8 mouse cellular contexts compared by ENCODE assay signal in genomic region chr2:3423841-3424578, GRCm38 (mm10). TPM values are rescaled to one million over a fixed set of nuclear protein-coding genes. Genes with fewer than 3 reads are reported as not detected.
A peak's percentile ranks its signal among the peaks of the same experiment; 100 is the strongest.
DNase-seq lines count a peak whose midpoint lies in the region; ATAC-seq lines count a peak whose summit lies in the region.

TSS of gene Dclre1c (plus strand) at chr2:3424131.

- H3K27me3 ChIP-seq in heart, embryonic 13.5 days (replicated peaks) = no peaks in the 10 kb centered on the region; the same call in 1 of the 2 replicates
- H3K27me3 ChIP-seq in liver, embryonic 12.5 days (replicated peaks) = no peaks in the 10 kb centered on the region
- no peaks in the 10 kb centered on the region for H3K27me3 ChIP-seq in stomach, embryonic 15.5 days (replicated peaks)

- peak within 1 kb of the TSS; percentile 99 for H3K4me2 ChIP-seq in heart, embryonic 13.5 days
- peak within 1 kb of the TSS; percentile 79 for H3K4me2 ChIP-seq in liver, embryonic 12.5 days
- peak within 1 kb of the TSS; percentile 94 for H3K4me2 ChIP-seq in stomach, embryonic 15.5 days

- no peaks in the 10 kb centered on the region for H3K9me3 ChIP-seq in heart, embryonic 13.5 days
- no peaks in the 10 kb centered on the region for H3K9me3 ChIP-seq in liver, embryonic 12.5 days (replicated peaks)
- no peaks in the 10 kb centered on the region for H3K9me3 ChIP-seq in stomach, embryonic 15.5 days

- DNase-seq in CD4-positive helper T cell, adult 2 months (ENCODE audit: low read depth, low spot score) = peak; percentile 95
- peak; percentile 79 for DNase-seq in brain, embryonic 18.5 days (ENCODE audit: low read depth, low spot score)
- peak; percentile 91 for DNase-seq in kidney, postnatal 10 days
- peak; percentile 93 for DNase-seq in natural killer cell, adult 2 months (ENCODE audit: low spot score in 2 of 2)

- peak within 1 kb of the TSS; percentile 83 for H3K9ac ChIP-seq in heart, embryonic 13.5 days
- peak within 1 kb of the TSS; percentile 85 for H3K9ac ChIP-seq in liver, embryonic 12.5 days
- peak within 1 kb of the TSS; percentile 37 for H3K9ac ChIP-seq in stomach, embryonic 15.5 days

- peaks cover 16% of the 10 kb centered on the region for H3K4me1 ChIP-seq in heart, embryonic 13.5 days
- peaks cover 21% of the 10 kb centered on the region for H3K4me1 ChIP-seq in liver, embryonic 12.5 days
- H3K4me1 ChIP-seq in stomach, embryonic 15.5 days = 0 out of 2 replicates have a peak, but pooled peaks cover 6% of the 10 kb centered on the region

- H3K27ac ChIP-seq in heart, embryonic 13.5 days (replicated peaks) = no peak within 1 kb of the TSS
- peak within 1 kb of the TSS; percentile 69 for H3K27ac ChIP-seq in liver, embryonic 12.5 days
- H3K27ac ChIP-seq in stomach, embryonic 15.5 days = no peak within 1 kb of the TSS

- peak; percentile 97 for ATAC-seq in erythroid progenitor cell, adult 5-6 weeks (replicated peaks; ENCODE audit: low FRiP score, poor library complexity, severe bottlenecking)
- ATAC-seq in heart, embryonic 13.5 days (ENCODE audit: extremely low read depth, insufficient number of reproducible peaks, low FRiP score, low TSS enrichment) = peak; percentile 91
- ATAC-seq in liver, embryonic 12.5 days = peak; percentile 99
- peak; percentile 97 for ATAC-seq in stomach, embryonic 15.5 days (ENCODE audit: insufficient read depth, low FRiP score, low read depth)

- WGBS in heart, embryonic 13.5 days = 2% methylated on average over 29 of the region's 29 CpGs
- WGBS in liver, embryonic 12.5 days (ENCODE audit: insufficient replicate concordance) = 2% methylated on average over 29 of the region's 29 CpGs
- WGBS in stomach, embryonic 15.5 days = 1% methylated on average over 29 of the region's 29 CpGs

- no peaks in the 10 kb centered on the region for H3K36me3 ChIP-seq in heart, embryonic 13.5 days
- peaks cover 15% of the 10 kb centered on the region for H3K36me3 ChIP-seq in liver, embryonic 12.5 days
- no peaks in the 10 kb centered on the region; the same call in 1 of the 2 replicates for H3K36me3 ChIP-seq in stomach, embryonic 15.5 days

- peak within 1 kb of the TSS; percentile 88 for H3K4me3 ChIP-seq in heart, embryonic 13.5 days
- peak within 1 kb of the TSS; percentile 86 for H3K4me3 ChIP-seq in liver, embryonic 12.5 days
- H3K4me3 ChIP-seq in stomach, embryonic 15.5 days (replicated peaks) = peak within 1 kb of the TSS; percentile 73

RNA-seq across cellular contexts. Expression of gene Dclre1c, which starts in this region (rescaled TPM):
- 16.8 and 21.3 TPM in 2 replicates for total RNA-seq in erythroid progenitor cell, adult 5-6 weeks (2015; ENCODE audit: low replicate concordance)
- total RNA-seq in erythroid progenitor cell, adult 5-6 weeks (2017; ENCODE audit: low replicate concordance) = 12.2 and 17.9 TPM in 2 replicates
- 4.9 and 5.0 TPM in 2 replicates for polyA plus RNA-seq in heart, embryonic 13.5 days (2015; fragmentation: Nextera tagmentation; extraction: Ambion mirVana)
- 5.9 and 6.8 TPM in 2 replicates for polyA plus RNA-seq in liver, embryonic 12.5 days (2016; fragmentation: Nextera tagmentation; extraction: Ambion mirVana)
- polyA plus RNA-seq in stomach, embryonic 15.5 days (2015; fragmentation: Nextera tagmentation; extraction: Ambion mirVana) = 6.4 and 6.6 TPM in 2 replicates
